ENCODE assay signal across 8 mouse cellular contexts in the genomic region with DNA sequence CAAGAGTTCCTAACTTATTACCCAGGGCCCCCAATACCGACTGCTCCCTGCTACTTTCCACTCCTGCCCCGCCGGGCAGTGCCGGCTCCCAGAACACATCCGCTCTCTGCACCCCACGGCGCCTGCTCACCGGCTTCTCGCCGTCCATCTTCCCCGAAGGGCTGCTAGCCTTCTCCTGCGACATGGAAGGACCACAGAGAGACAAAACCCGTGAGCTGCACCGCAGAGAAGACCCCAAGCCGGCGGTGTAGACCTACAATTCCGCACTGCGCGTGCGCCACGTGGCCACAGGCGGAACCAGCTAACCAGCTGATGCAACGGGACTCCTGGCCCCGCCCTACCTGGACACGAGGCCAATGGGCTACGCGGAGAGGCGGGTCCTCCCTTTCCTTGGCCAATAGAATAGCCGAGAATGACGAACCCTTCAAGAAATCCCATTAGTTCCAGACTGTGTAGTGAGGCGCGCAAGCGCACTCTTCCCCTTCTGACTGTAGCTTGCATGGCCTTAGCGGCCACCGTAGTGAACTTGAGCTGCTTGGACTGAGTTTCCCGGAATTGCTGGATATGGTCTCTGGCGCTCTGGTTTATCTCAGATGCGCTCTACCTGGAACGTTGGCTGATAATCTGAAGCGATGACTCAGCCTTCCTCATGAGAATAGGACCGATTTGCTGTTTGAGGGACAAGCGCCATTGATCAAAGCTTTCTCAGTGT. TPM values are rescaled to one million over a fixed set of nuclear protein-coding genes. Genes with fewer than 3 reads are reported as not detected.
A peak's percentile ranks its signal among the peaks of the same experiment; 100 is the strongest.
DNase-seq lines count a peak whose midpoint lies in the region; ATAC-seq and TF ChIP-seq lines count a peak whose summit lies in the region.

TSS of gene Tars (minus strand) at position 310 of the 712 bp plus-strand sequence.

- peaks cover 19% of the 10 kb centered on the region for H3K4me1 ChIP-seq in bone marrow macrophage, adult 2 months (ENCODE audit: control insufficient read depth, insufficient read depth, low read length)
- peaks cover 2% of the 10 kb centered on the region; the same call in 1 of the 2 replicates for H3K4me1 ChIP-seq in embryonic fibroblast, embryonic 13.5 days (ENCODE audit: control insufficient read depth, insufficient read depth, low read length)
- peaks cover 7% of the 10 kb centered on the region; the same call in 1 of the 2 replicates for H3K4me1 ChIP-seq in kidney, embryonic 14.5 days (ENCODE audit: control insufficient read depth, insufficient read depth, low read length)
- H3K4me1 ChIP-seq in limb, embryonic 15.5 days: peaks cover 11% of the 10 kb centered on the region

- peak within 1 kb of the TSS; percentile 78 for H3K9ac ChIP-seq in kidney, embryonic 14.5 days (ENCODE audit: low read depth, low read length)
- peak within 1 kb of the TSS; percentile 77 for H3K9ac ChIP-seq in limb, embryonic 15.5 days

- peak within 1 kb of the TSS; percentile 80 for H3K4me2 ChIP-seq in kidney, embryonic 14.5 days (replicated peaks; ENCODE audit: low read depth, low read length)
- peak within 1 kb of the TSS; percentile 79 for H3K4me2 ChIP-seq in limb, embryonic 15.5 days

- H3K27ac ChIP-seq in bone marrow macrophage, adult 2 months (ENCODE audit: insufficient read depth, low read depth, low read length): peak within 1 kb of the TSS; percentile 26; the same call in 1 of the 2 replicates
- peak within 1 kb of the TSS; percentile 55 for H3K27ac ChIP-seq in embryonic fibroblast, embryonic 13.5 days (ENCODE audit: insufficient read depth, low read length)
- peak within 1 kb of the TSS; percentile 30; the same call in 1 of the 2 replicates for H3K27ac ChIP-seq in kidney, embryonic 14.5 days (ENCODE audit: low read depth, low read length)
- peak within 1 kb of the TSS; percentile 77 for H3K27ac ChIP-seq in limb, embryonic 15.5 days

- H3K9me3 ChIP-seq in kidney, embryonic 14.5 days (ENCODE audit: control insufficient read depth, low read length): no peaks in the 10 kb centered on the region
- no peaks in the 10 kb centered on the region for H3K9me3 ChIP-seq in limb, embryonic 15.5 days

- peaks cover 10% of the 10 kb centered on the region for H3K36me3 ChIP-seq in kidney, embryonic 14.5 days (ENCODE audit: control insufficient read depth, insufficient read depth, low read length)
- peaks cover 17% of the 10 kb centered on the region for H3K36me3 ChIP-seq in limb, embryonic 15.5 days

- H3K4me3 ChIP-seq in bone marrow macrophage, adult 2 months (ENCODE audit: insufficient read depth, low read length): peak within 1 kb of the TSS; percentile 77
- H3K4me3 ChIP-seq in embryonic fibroblast, embryonic 13.5 days (ENCODE audit: insufficient read depth, low read length): peak within 1 kb of the TSS; percentile 91
- H3K4me3 ChIP-seq in kidney, embryonic 14.5 days (ENCODE audit: low read length): peak within 1 kb of the TSS; percentile 92
- H3K4me3 ChIP-seq in limb, embryonic 15.5 days: peak within 1 kb of the TSS; percentile 85

- peak; percentile 98 for DNase-seq in A20 (ENCODE audit: low read depth, low spot score)
- peak; percentile 99 for DNase-seq in heart, adult 9 months (ENCODE audit: low spot score in 2 of 2)
- DNase-seq in monocyte, adult 2 months (ENCODE audit: low read depth in 1 of 2, low spot score in 2 of 2): peak; percentile 89 to 93
- DNase-seq in spleen, postnatal 36 days (ENCODE audit: low spot score in 2 of 2): peak; percentile 95 to 97

- H3K27me3 ChIP-seq in kidney, embryonic 14.5 days (ENCODE audit: control insufficient read depth, insufficient read depth, low read length): peaks cover 2% of the 10 kb centered on the region; the same call in 1 of the 2 replicates
- H3K27me3 ChIP-seq in limb, embryonic 15.5 days: no peaks in the 10 kb centered on the region

- WGBS in kidney, embryonic 14.5 days: under 1% methylated on average over 42 of the region's 42 CpGs
- whole genome bisulfite sequencing in limb, embryonic 15.5 days: under 1% methylated on average over 42 of the region's 42 CpGs

- no peak for TF ChIP-seq CTCF in bone marrow macrophage, adult 2 months (IDR thresholded peaks at IDR 0.05; ENCODE audit: low read depth, low read length)
- no peak for TF ChIP-seq CTCF in embryonic fibroblast, embryonic 13.5 days (IDR thresholded peaks at IDR 0.05; ENCODE audit: borderline replicate concordance, insufficient read depth, low read length)

- no peak for TF ChIP-seq POLR2A in bone marrow macrophage, adult 2 months (IDR thresholded peaks at IDR 0.05; ENCODE audit: borderline replicate concordance, low read depth, low read length)
- peak; percentile 90 for TF ChIP-seq POLR2A in embryonic fibroblast, embryonic 13.5 days (IDR thresholded peaks at IDR 0.05; ENCODE audit: low read depth, low read length)

- peak; percentile 100 for ATAC-seq in kidney, embryonic 14.5 days (ENCODE audit: low FRiP score, low TSS enrichment)
- ATAC-seq in limb, embryonic 15.5 days (ENCODE audit: insufficient number of reproducible peaks, low FRiP score, low TSS enrichment, low read depth): peak; percentile 100

RNA-seq across cellular contexts. Expression of gene Tars, which starts in this region (rescaled TPM):
- polyA plus RNA-seq in bone marrow macrophage, adult 2 months (2012; ENCODE audit: insufficient read depth, insufficient read length, missing spikeins): 38.4 and 50.3 TPM in 2 replicates
- polyA plus RNA-seq in embryonic fibroblast, embryonic 13.5 days (2011; ENCODE audit: insufficient read length, low read depth, missing spikeins): 192 and 211 TPM in 2 replicates
- polyA plus RNA-seq in kidney, embryonic 14.5 days (2014; fragmentation: Nextera tagmentation; extraction: Ambion mirVana): 51.9 and 70.3 TPM in 2 replicates
- polyA plus RNA-seq in limb, embryonic 15.5 days (2015; fragmentation: Nextera tagmentation; extraction: Ambion mirVana): 65.7 and 68.6 TPM in 2 replicates

Comparison
In these comparisons a context has a peak if more than half of its experiments do, and no peak if none do; other contexts are left out.
1. Peak in every context shown above with its lines: DNase-seq, ATAC-seq, H3K4me3 ChIP-seq and H3K27ac ChIP-seq.
2. H3K27ac ChIP-seq: peak in every context shown above with its lines; median percentile 77 in limb, embryonic 15.5 days; 55 in embryonic fibroblast, embryonic 13.5 days; 30 in kidney, embryonic 14.5 days; 26 in bone marrow macrophage, adult 2 months.